Mouse (Mus musculus) forebrain, embryonic 10.5 days (tissue): Measurements from ENCODE around the gene Dok3. TPM values are rescaled to one million over a fixed set of nuclear protein-coding genes. Genes with fewer than 3 reads are reported as not detected.
A peak's percentile ranks its signal among the peaks of the same experiment; 100 is the strongest.

Experiments
- DNase-seq: peaks from one replicate; pipeline ENCODE4 v3.0.0-alpha.2; 2017; ENCODE audit warnings: low spot score; ENCODE audit errors: extremely low spot score
- H3K27ac ChIP-seq: fragments of 300-500 bp; sonication (generic); 2 replicates; pipeline ENCODE4 v1.5.1; 2016; ENCODE audit warnings: mild to moderate bottlenecking
- H3K27me3 ChIP-seq: fragments of 300-500 bp; sonication (generic); 2 replicates; pipeline ENCODE4 v1.6.1; 2016; ENCODE audit warnings: mild to moderate bottlenecking; ENCODE audit not compliant: poor library complexity, severe bottlenecking
- H3K36me3 ChIP-seq: fragments of 300-500 bp; sonication (generic); replicated peaks from 2 replicates; pipeline ENCODE4 v1.6.1; 2016; ENCODE audit warnings: mild to moderate bottlenecking, moderate library complexity
- H3K4me1 ChIP-seq: fragments of 300-500 bp; sonication (generic); 2 replicates; pipeline ENCODE4 v1.6.1; 2016
- H3K4me3 ChIP-seq: fragments of 300-500 bp; sonication (generic); 2 replicates; pipeline ENCODE4 v1.5.1; 2016; ENCODE audit warnings: mild to moderate bottlenecking, moderate library complexity
- H3K9me3 ChIP-seq: fragments of 300-500 bp; sonication (generic); 2 replicates; pipeline ENCODE4 v1.6.1; 2016; ENCODE audit warnings: mild to moderate bottlenecking, moderate library complexity
- WGBS: fragments of 180-500 bp; shearing (Covaris S2); methylation state at CpG from one replicate; pipeline ENCODE4 v1.1.7; 2016; 5-methylcytosine and 5-hydroxymethylcytosine counted together
- microRNA-seq: library from miRNA; unstranded; fragments of <30 nt; microRNA quantifications from one replicate; pipeline ENCODE4, GENCODE M21; 2017
- polyA plus RNA-seq: library from polyadenylated mRNA; unstranded; fragments of >200 nt; fragmentation: Nextera tagmentation; extraction: Ambion mirVana; gene quantifications from 2 replicates; pipeline ENCODE4 v1.2.1, GENCODE M21; 2016

The Dok3 gene
- polyA plus RNA-seq, 1 experiment from 2014 or later: 3.3 TPM

GRCm38 (mm10) chr13:55479008-55479407 lies 50.1 kb downstream of the Dok3 start:
- Histone ChIP-seq H3K4me3 (no peak overlapping the region), H3K9me3 (no peaks in the 10 kb centered on the region), H3K36me3 (peaks cover 97% of the 10 kb centered on the region), H3K27ac (no peak overlapping the region), H3K27me3 (no peaks in the 10 kb centered on the region), H3K4me1 (peaks cover 45% of the 10 kb centered on the region)
- WGBS: 84% methylated on average over 7 of the region's 7 CpGs
- DNase-seq: no peak

DNA sequence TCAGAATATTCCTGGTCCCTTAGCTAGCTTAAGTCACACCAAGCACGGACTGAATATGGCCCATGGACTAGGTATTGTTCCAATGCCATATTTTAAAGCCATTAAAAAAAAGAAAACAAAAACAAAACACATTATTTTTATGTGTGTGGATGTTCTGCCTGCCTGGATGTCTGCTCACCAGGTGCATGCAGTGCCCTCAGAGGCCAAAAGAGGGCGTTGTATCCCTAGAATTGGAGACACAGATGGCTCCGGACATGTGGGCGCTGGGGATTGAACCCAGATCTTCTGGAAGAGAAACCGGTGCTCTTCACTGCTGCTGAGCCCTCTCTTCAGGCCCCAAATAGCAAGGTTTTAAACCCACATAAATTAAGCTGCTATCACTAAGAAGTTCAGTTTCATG lies 51.1 kb downstream of the Dok3 start:
- no peak for DNase-seq

GRCm38 (mm10) chr13:55477492-55477891 lies 51.6 kb downstream of the Dok3 start:
- H3K27ac ChIP-seq: no peak overlapping the region
- peaks cover 97% of the 10 kb centered on the region for H3K36me3 ChIP-seq
- H3K4me3 ChIP-seq: no peak overlapping the region
- no peaks in the 10 kb centered on the region for H3K9me3 ChIP-seq
- 78% methylated on average over 16 of the region's 16 CpGs for WGBS
- H3K27me3 ChIP-seq: no peaks in the 10 kb centered on the region
- H3K4me1 ChIP-seq: peaks cover 45% of the 10 kb centered on the region
- no peak for DNase-seq

More for the DNA sequence above, 51.1 kb downstream of the Dok3 start:
- Histone ChIP-seq H3K27ac (no peak overlapping the region), H3K4me1 (peaks cover 45% of the 10 kb centered on the region), H3K4me3 (no peak overlapping the region), H3K27me3 (no peaks in the 10 kb centered on the region), H3K9me3 (no peaks in the 10 kb centered on the region), H3K36me3 (peaks cover 100% of the 10 kb centered on the region)
- WGBS: 47% methylated on average over 5 of the region's 5 CpGs

DNA sequence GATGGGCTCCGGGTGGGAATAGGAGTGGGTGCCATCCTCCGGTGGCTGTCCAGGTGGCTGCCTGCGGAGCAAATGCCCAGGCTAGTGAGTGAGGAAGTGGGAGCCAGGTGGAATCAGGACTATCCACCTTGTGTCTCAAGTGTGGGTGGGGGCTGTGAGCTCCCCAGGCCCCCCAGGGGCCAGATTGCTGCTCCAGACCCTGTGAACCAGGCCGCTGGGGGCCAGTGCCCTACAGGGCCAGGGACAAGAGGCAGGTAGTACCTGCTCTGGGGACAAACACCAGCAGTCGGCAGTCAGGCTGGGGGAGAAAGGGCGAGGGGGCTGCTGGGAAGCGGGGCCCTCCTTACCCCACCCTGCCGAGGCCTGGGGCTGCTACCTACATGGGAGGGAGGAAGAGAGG lies 52.8 kb downstream of the Dok3 start:
- DNase-seq: no peak
- H3K27me3 ChIP-seq: no peaks in the 10 kb centered on the region
- peaks cover 84% of the 10 kb centered on the region for H3K36me3 ChIP-seq
- WGBS: 97% methylated on average over 8 of the region's 8 CpGs
- peaks cover 55% of the 10 kb centered on the region for H3K4me1 ChIP-seq
- no peak overlapping the region for H3K4me3 ChIP-seq
- no peak overlapping the region for H3K27ac ChIP-seq
- no peaks in the 10 kb centered on the region for H3K9me3 ChIP-seq

DNA sequence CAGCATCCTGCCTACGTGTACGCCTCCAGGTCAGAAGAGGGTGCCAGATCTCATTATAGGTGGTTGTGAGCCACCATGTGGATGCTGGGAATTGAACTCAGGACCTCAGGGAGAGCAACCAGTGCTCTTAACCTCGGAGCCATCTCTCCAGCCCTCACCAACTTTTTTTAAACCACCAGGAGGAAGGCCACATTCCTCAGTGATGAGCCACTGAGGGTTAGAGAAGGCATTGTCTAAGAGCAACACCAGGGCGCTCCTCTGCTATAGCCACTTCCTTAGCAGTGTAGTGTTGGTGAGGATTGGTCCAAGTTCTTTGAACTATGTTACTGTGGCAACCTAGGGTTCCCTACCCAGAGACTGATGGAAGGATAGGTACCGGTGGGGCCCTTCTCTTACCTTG lies 53.3 kb downstream of the Dok3 start:
- no peak overlapping the region for H3K4me3 ChIP-seq
- H3K27me3 ChIP-seq: no peaks in the 10 kb centered on the region
- H3K27ac ChIP-seq: no peak overlapping the region
- H3K36me3 ChIP-seq: peaks cover 79% of the 10 kb centered on the region
- DNase-seq: no peak
- H3K4me1 ChIP-seq: peaks cover 60% of the 10 kb centered on the region
- WGBS: 89% methylated on average over 5 of the region's 5 CpGs
- no peaks in the 10 kb centered on the region for H3K9me3 ChIP-seq

- Histone ChIP-seq H3K27me3 (0 out of 2 replicates have a peak, but pooled peaks cover 9% of the 10 kb centered on the region), H3K9me3 (no peaks in the 10 kb centered on the region), H3K27ac (peak overlapping the region; percentile 70), H3K4me3 (peak overlapping the region; percentile 21; the same call in 1 of the 2 replicates), H3K36me3 (peaks cover 68% of the 10 kb centered on the region), H3K4me1 (peaks cover 71% of the 10 kb centered on the region)
- 51% methylated on average over 5 of the region's 5 CpGs for WGBS
- DNase-seq: peak; percentile 66
Observed at GRCm38 (mm10) chr13:55474621-55475069, 54.5 kb downstream of the Dok3 start.

GRCm38 (mm10) chr13:55473961-55474360 lies 55.1 kb downstream of the Dok3 start:
- peak overlapping the region; percentile 11; the same call in 1 of the 2 replicates for H3K4me3 ChIP-seq
- H3K4me1 ChIP-seq: peaks cover 77% of the 10 kb centered on the region
- DNase-seq: no peak
- 0 out of 2 replicates have a peak, but pooled peaks cover 14% of the 10 kb centered on the region for H3K27me3 ChIP-seq
- peaks cover 61% of the 10 kb centered on the region for H3K36me3 ChIP-seq
- 68% methylated on average over 11 of the region's 11 CpGs for WGBS
- H3K9me3 ChIP-seq: no peaks in the 10 kb centered on the region
- H3K27ac ChIP-seq: peak overlapping the region; percentile 49; the same call in 1 of the 2 replicates

Small RNA genes lying within 50 kb of the gene (microRNA-seq; reads per million reads assigned to microRNA genes)
- gene Mir6944 (109 reads per million, percentile 49 among the genes with 10 or more reads in this experiment), gene Mir6945 (not detected)

Other genes starting within 250 kb of the Dok3 start
- 502 and 512 TPM in 2 replicates for gene Prelid1, start 208.8 kb downstream of the Dok3 start, polyA plus RNA-seq
- gene Rab24, start 207.3 kb downstream of the Dok3 start, polyA plus RNA-seq: 67.1 and 76.5 TPM in 2 replicates
- 23.0 and 28.5 TPM in 2 replicates for gene Mxd3, start 199.5 kb downstream of the Dok3 start, polyA plus RNA-seq
- gene Lman2, start 166.5 kb downstream of the Dok3 start, polyA plus RNA-seq: 97.8 and 100 TPM in 2 replicates
- 0.34 and 0.58 TPM in 2 replicates for gene Rgs14, start 159.6 kb downstream of the Dok3 start, polyA plus RNA-seq
- not detected in 2 replicates for gene Slc34a1, start 131.1 kb downstream of the Dok3 start, polyA plus RNA-seq
- gene Pfn3, start 114.1 kb downstream of the Dok3 start, polyA plus RNA-seq: not detected in 2 replicates
- gene F12, start 102.5 kb downstream of the Dok3 start, polyA plus RNA-seq: not detected in 2 replicates
- gene Grk6, start 84.2 kb downstream of the Dok3 start, polyA plus RNA-seq: 44.8 and 51.1 TPM in 2 replicates
- 0.75 and 0.88 TPM in 2 replicates for gene Prr7, start 65.0 kb downstream of the Dok3 start, polyA plus RNA-seq
- 346 and 355 TPM in 2 replicates for gene Dbn1, start 41.2 kb downstream of the Dok3 start, polyA plus RNA-seq
- gene Pdlim7, start 15.6 kb downstream of the Dok3 start, polyA plus RNA-seq: 200 and 209 TPM in 2 replicates
- 96.5 and 98.2 TPM in 2 replicates for gene Ddx41, start 7.4 kb upstream of the Dok3 start, polyA plus RNA-seq
- 55.6 and 57.8 TPM in 2 replicates for gene Fam193b, start 41.8 kb upstream of the Dok3 start, polyA plus RNA-seq
- gene Tmed9, start 44.4 kb upstream of the Dok3 start, polyA plus RNA-seq: 129 and 141 TPM in 2 replicates
- 26.6 and 28.9 TPM in 2 replicates for gene B4galt7, start 70.6 kb upstream of the Dok3 start, polyA plus RNA-seq
- gene Caml, start 93.7 kb upstream of the Dok3 start, polyA plus RNA-seq: 51.6 and 54.5 TPM in 2 replicates
- 44.1 and 48.0 TPM in 2 replicates for gene Ddx46, start 105.7 kb upstream of the Dok3 start, polyA plus RNA-seq
- 46.7 and 48.7 TPM in 2 replicates for gene B230219D22Rik, start 163.8 kb upstream of the Dok3 start, polyA plus RNA-seq
- 67.1 and 69.5 TPM in 2 replicates for gene Txndc15, start 185.4 kb upstream of the Dok3 start, polyA plus RNA-seq
- 33.9 and 36.4 TPM in 2 replicates for gene Pcbd2, start 198.1 kb upstream of the Dok3 start, polyA plus RNA-seq